Mouse (Mus musculus) naive thymus-derived CD4-positive, alpha-beta T cell, adult 2 months (primary cell): ENCODE results near the gene Stox1.
A peak's percentile ranks its signal among the peaks of the same experiment; 100 is the strongest.
"Not testable (repeated sequence)": the region's sequence is repeated elsewhere in the genome, so short reads cannot be mapped to it uniquely, and the experiment has no call there.

Experiments used
- DNase-seq: peaks from one replicate; pipeline ENCODE4 v3.0.0-alpha.2; 2011; ENCODE audit warnings: low read depth

Gene Stox1

GRCm38 (mm10) chr10:62725771-62726687 is at the start of gene Stox1:
Gene Stox1 (minus strand): TSS chr10:62726128.
- DNase-seq, result peak; percentile 58

GRCm38 (mm10) chr10:62750781-62751180 is 24.9 kb upstream of the Stox1 start:
- no peak for DNase-seq

- DNase-seq, result no peak
Measured at GRCm38 (mm10) chr10:62739961-62740737, 14.2 kb upstream of the Stox1 start.

DNA sequence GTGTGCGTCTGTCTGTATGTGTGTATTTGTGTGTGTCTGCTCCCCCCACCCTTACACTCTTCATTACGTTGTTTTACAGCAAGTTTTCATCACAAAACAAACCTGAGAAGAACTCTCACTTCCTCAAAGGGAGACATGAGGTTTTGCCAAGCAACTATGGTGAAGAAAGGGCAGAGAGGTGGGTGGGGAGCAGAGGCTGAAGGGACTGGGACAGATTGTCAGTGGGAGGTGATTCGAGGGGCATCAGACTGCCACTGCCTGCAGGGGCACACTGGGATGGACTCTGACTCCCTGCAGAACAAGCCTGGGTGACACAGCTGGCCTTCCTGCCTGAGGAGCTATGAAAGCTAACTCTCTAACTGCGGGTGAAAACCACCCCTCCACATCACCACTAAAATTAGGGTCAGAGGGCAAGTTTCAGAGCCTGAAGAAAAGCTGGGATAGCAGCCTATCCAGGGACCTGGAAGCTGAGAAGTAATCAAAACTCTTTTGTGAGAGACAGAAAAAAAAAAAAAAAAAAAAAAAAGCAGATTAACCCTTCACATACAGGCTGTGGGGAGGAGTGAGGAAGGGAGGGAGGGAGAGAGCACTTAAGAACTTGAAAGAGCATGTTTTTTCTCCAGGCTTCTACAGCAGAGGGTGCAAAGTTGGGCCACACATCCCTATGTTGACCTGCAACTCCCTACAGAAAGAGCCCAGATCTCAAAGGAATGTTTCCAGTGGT is 11.2 kb upstream of the Stox1 start:
- no peak for DNase-seq

DNA sequence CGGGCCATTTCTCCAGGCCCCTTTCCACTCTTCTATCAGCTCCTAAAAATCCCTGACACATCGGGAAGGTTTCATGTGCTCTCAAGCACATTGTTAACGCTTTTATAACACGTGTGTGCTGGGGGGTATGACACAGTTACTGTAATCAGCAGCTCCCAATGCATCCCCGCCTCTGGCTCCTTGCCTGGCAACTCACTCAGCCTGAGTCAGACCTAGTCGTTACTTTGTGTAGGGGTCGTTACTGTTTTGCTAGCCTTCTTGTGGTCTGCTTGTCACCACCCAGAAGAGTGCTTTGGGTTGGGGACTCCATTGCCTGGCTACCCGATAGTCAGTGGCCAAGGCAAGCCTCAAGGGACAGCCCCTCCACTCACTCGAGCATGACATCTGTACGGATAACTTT is 4.9 kb upstream of the Stox1 start:
- DNase-seq, result no peak

- no peak for DNase-seq
Measured at GRCm38 (mm10) chr10:62724936-62725335, 992 bp downstream of the Stox1 start.

- no peak for DNase-seq
Measured at GRCm38 (mm10) chr10:62722701-62723100, 3.2 kb downstream of the Stox1 start.

- DNase-seq, result not testable (repeated sequence)
Measured at GRCm38 (mm10) chr10:62720574-62720973, 5.4 kb downstream of the Stox1 start.

- DNase-seq, result no peak
Measured at GRCm38 (mm10) chr10:62713457-62713856, 12.5 kb downstream of the Stox1 start.

GRCm38 (mm10) chr10:62703579-62703978 is 22.3 kb downstream of the Stox1 start:
- no peak for DNase-seq

- DNase-seq, result no peak
Measured at GRCm38 (mm10) chr10:62702436-62702835, 23.5 kb downstream of the Stox1 start.

GRCm38 (mm10) chr10:62692771-62693170 is 33.2 kb downstream of the Stox1 start:
- no peak for DNase-seq

DNA sequence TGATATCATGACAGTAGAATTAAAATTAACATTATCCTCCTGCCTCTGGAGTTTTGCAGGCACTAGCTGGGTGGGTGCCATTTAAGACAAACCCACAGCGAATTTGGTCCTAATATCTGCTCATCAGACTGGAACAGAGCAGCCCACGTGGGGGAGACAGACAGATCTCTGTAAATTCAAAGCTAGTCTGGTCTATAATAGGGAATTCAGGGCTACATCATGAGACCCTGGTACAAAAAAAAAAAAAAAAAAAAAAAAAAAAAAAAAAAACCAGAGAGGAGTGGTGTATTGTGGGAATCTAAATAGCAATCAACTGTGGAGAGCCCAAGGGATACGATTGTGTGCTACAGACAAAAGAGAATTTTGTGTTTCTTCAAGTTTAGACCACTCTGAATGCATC is 33.7 kb downstream of the Stox1 start:
- DNase-seq, result no peak

DNA sequence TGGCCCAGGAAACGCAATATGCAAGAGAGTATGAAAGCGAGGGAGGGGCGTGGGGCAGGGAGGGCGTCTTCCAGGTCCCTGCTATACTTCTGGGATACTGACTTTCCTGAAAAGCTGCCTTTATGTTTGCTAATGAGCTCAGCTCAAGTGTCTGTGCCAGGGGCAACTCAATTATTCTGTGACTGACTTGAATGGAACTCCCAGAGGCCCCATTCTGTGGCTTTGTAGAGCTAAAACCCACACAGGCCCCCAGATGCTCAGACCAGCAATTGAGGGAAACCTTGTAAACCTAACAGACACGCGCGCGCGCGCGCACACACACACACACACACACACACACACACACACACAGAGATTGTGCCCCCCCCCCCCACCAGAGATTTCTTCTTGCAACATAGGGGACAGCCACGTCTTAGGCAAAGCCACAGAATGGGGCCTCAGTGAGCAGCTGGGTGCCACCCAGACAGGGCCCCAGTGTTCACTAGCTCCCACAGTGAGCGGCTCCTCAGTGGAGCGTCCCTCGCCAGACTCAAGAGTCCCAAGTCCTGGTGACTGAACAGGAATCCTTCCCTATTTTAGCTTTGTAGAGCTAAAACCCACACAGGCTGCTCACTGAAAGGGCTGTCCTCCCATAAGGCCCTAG is 38.8 kb downstream of the Stox1 start:
- no peak for DNase-seq

DNA sequence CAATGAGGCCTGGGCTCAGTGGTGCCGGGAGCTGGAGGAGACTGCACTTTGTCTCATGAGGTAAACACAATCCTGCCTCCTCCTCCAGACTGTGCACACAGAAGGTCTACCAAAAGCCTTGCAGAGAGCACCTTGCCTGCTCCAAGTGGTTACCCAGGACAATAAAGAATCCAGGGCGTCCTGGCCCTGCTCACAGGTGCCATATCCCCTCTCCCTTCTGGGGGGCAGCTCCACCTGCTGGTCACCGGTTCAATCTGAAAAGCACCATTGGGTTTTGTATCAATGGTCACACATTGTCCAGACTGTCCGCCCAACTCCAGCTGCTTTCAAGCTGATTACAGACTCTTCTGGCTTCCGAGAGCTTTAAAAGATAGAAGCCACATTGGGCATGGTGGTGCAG is 42.9 kb downstream of the Stox1 start:
- DNase-seq, result peak; percentile 36

DNA sequence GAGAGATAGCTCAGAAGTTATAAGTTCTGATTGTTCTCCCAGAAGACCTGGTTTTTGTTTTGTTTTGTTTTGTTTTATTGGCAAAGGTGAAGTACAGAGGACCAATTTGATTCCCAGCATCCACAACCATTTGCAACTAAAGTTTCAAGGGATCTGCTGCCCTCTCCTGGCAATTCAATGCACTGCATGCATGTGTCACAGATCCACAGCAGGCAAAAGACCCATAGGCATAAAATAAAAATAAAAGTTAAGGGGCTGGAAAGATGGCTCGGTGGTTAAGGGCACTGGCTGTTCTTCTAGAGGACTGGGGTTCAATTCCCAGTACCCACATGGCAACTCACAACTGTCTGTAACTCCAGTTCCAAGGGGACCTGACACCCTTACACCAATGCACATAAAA is 46.1 kb downstream of the Stox1 start:
- peak; percentile 41 for DNase-seq

DNA sequence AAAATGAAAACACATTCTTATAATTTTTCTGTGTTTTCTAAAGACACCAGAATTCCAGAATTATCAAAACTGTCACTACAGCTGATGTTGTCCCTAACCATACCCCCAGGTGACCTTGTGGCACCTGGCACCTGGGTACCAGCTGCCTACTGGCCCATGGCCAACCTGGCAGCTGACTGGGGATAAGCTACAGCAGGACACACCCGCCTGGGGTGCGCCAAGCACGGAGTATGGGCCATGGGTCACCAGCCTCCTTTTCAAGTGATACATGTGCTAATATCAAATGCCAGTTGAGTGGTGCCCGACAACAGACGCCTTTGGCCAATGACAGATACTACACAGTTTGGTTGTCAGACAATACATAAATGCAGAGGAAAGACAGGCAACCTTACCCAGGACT is 48.6 kb downstream of the Stox1 start:
- DNase-seq, result no peak

DNA sequence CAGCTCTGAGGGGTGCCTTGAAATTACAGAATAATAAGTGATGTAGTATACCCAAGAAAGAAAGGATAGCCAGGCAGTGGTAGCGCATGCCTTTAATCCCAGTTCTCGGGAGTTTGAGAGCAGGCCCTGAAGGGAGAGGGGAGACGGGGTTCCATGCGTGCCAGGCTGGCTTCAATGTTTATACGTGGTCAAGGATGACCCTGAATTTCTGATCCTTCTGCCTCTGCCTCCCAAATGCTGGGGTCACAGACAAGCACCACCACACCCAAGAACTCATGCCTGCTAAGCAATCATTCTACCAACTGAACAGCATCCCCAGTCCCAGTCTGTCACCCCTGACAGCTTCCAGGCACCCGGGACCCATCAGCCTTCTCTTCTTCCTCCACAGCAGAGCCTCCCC is 49.7 kb downstream of the Stox1 start:
- DNase-seq, result no peak

- no peak for DNase-seq
Measured at GRCm38 (mm10) chr10:62672359-62672758, 53.6 kb downstream of the Stox1 start.

DNA sequence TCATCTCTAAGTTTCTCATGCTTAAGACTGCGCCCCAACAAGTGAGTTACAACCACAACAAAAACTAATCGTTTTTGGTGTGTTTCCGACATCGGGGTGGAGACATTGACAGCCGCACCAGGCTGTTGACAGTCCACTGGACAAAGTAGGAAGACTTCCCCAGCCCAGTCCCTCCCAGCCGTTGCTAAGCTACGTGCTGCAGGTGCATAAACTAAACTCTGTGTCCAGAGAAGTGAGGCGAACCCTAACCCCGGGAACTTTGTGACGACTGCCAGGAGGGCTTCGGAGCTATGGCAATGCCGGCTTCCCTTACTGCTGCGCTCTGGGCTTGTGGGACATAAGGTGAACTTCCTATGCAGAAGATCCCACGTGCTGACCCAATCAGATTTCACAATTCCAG is 56.7 kb downstream of the Stox1 start:
- DNase-seq, result no peak

DNA sequence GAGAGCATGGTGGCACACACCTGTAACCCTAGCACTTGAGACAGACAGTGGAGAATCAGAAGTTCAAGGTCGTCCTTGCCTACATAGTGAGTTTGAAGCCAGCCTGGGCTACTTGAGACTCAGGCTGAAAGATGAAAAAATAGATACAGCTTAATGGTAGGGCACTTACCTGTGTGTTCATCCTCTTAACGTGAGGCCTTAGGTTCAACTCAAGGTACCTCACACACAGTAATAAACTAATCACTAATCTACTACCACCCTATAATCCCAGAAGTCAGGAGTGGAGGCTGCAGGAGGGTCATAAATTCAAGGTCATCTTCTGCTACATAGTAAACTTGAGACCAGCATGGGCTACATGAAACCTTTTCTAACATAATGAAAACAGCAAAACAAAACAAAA is 57.5 kb downstream of the Stox1 start:
- no peak for DNase-seq

DNA sequence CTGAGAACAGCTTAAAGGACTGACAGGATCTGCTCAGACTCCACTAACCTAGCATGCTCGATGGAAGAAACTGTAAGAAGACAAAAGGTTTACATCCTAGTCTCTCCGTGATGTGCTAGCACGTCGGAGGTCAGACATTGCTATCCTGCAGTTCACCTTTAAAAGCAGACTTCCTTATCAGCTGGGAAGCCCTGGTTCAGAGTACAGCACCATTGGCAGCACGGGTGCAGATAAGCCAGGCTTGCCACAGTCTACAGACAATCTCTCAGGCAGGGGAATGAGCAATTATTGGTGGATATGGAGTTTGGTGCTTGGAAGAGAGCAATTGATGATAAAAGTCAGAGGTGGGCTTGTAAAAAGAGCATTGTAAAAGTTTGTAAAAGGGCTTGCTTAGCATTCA is 57.9 kb downstream of the Stox1 start:
- no peak for DNase-seq
